In genomic region chr7:4657521-4658127, GRCm38 (mm10) we compare ENCODE assay signal across 8 mouse cellular contexts. TPM values are rescaled to one million over a fixed set of nuclear protein-coding genes. Genes with fewer than 3 reads are reported as not detected.
DNase-seq lines count a peak whose midpoint lies in the region; ATAC-seq and TF ChIP-seq lines count a peak whose summit lies in the region.

No protein-coding gene starts in this region.

- peak; percentile 45 for DNase-seq in cerebellum, adult 9-11 months
- DNase-seq in cerebellum, adult 18-20 months: no peak
- peak; percentile 24 for DNase-seq in 3T3-L1 (ENCODE audit: low read depth, low spot score)
- DNase-seq in embryo, embryonic 10.5 days (ENCODE audit: low spot score): no peak

- TF ChIP-seq POLR2A in small intestine, adult 2 months (IDR thresholded peaks at IDR 0.05; ENCODE audit: low read depth, low read length): no peak

- H3K9ac ChIP-seq in embryonic facial prominence, embryonic 15.5 days: peak overlapping the region; percentile 90
- H3K9ac ChIP-seq in intestine, embryonic 16.5 days (ENCODE audit: low read depth, low read length): peak overlapping the region; percentile 94
- peak overlapping the region; percentile 98 for H3K9ac ChIP-seq in lung, embryonic 15.5 days

- no peaks in the 10 kb centered on the region for H3K27me3 ChIP-seq in embryonic facial prominence, embryonic 15.5 days
- H3K27me3 ChIP-seq in intestine, embryonic 16.5 days (replicated peaks; ENCODE audit: control insufficient read depth, insufficient read depth, low read length): no peaks in the 10 kb centered on the region
- H3K27me3 ChIP-seq in lung, embryonic 15.5 days: no peaks in the 10 kb centered on the region
- no peaks in the 10 kb centered on the region for H3K27me3 ChIP-seq in small intestine, adult 2 months (ENCODE audit: control insufficient read depth, insufficient read depth, low read length)

- ATAC-seq in embryonic facial prominence, embryonic 15.5 days (ENCODE audit: insufficient number of reproducible peaks, low FRiP score, low TSS enrichment, low read depth): no peak
- ATAC-seq in intestine, embryonic 16.5 days: peak; percentile 6
- no peak for ATAC-seq in lung, embryonic 15.5 days (ENCODE audit: borderline replicate concordance, extremely low read depth, low FRiP score, low TSS enrichment)

- 44% methylated on average over 9 of the region's 9 CpGs for WGBS in embryonic facial prominence, embryonic 15.5 days
- 31% methylated on average over 9 of the region's 9 CpGs for WGBS in intestine, embryonic 16.5 days
- WGBS in lung, embryonic 15.5 days: 26% methylated on average over 9 of the region's 9 CpGs
- WGBS in small intestine, adult 2 months: 5% methylated on average over 9 of the region's 9 CpGs

- peaks cover 6% of the 10 kb centered on the region; the same call in 1 of the 2 replicates for H3K36me3 ChIP-seq in embryonic facial prominence, embryonic 15.5 days
- H3K36me3 ChIP-seq in intestine, embryonic 16.5 days (ENCODE audit: control insufficient read depth, insufficient read depth, low read length): no peaks in the 10 kb centered on the region
- no peaks in the 10 kb centered on the region for H3K36me3 ChIP-seq in lung, embryonic 15.5 days
- peaks cover 9% of the 10 kb centered on the region for H3K36me3 ChIP-seq in small intestine, adult 2 months (ENCODE audit: control insufficient read depth, insufficient read depth, low read length)

- peak overlapping the region; percentile 94 for H3K27ac ChIP-seq in embryonic facial prominence, embryonic 15.5 days (replicated peaks)
- peak overlapping the region; percentile 95 for H3K27ac ChIP-seq in intestine, embryonic 16.5 days (ENCODE audit: low read length)
- H3K27ac ChIP-seq in lung, embryonic 15.5 days: peak overlapping the region; percentile 93
- peak overlapping the region; percentile 85 for H3K27ac ChIP-seq in small intestine, adult 2 months (ENCODE audit: insufficient read depth, low read depth, low read length)

- H3K4me3 ChIP-seq in embryonic facial prominence, embryonic 15.5 days (replicated peaks): peak overlapping the region; percentile 74
- peak overlapping the region; percentile 81 for H3K4me3 ChIP-seq in intestine, embryonic 16.5 days (ENCODE audit: low read length)
- peak overlapping the region; percentile 96 for H3K4me3 ChIP-seq in lung, embryonic 15.5 days
- peak overlapping the region; percentile 93 for H3K4me3 ChIP-seq in small intestine, adult 2 months (ENCODE audit: low read depth, low read length)

- no peaks in the 10 kb centered on the region for H3K9me3 ChIP-seq in embryonic facial prominence, embryonic 15.5 days (replicated peaks)
- H3K9me3 ChIP-seq in intestine, embryonic 16.5 days (ENCODE audit: control insufficient read depth, low read length): no peaks in the 10 kb centered on the region
- no peaks in the 10 kb centered on the region for H3K9me3 ChIP-seq in lung, embryonic 15.5 days

- peak overlapping the region; percentile 83 for H3K4me2 ChIP-seq in embryonic facial prominence, embryonic 15.5 days (replicated peaks)
- peak overlapping the region; percentile 92 for H3K4me2 ChIP-seq in intestine, embryonic 16.5 days (ENCODE audit: low read depth, low read length)
- peak overlapping the region; percentile 86 for H3K4me2 ChIP-seq in lung, embryonic 15.5 days

- TF ChIP-seq CTCF in small intestine, adult 2 months (IDR thresholded peaks at IDR 0.05; ENCODE audit: extremely low read depth, insufficient read length, insufficient replicate concordance, low read depth, low read length): no peak

- H3K4me1 ChIP-seq in embryonic facial prominence, embryonic 15.5 days: peaks cover 43% of the 10 kb centered on the region
- peaks cover 37% of the 10 kb centered on the region for H3K4me1 ChIP-seq in intestine, embryonic 16.5 days (ENCODE audit: control insufficient read depth, insufficient read depth, low read length)
- H3K4me1 ChIP-seq in lung, embryonic 15.5 days: peaks cover 49% of the 10 kb centered on the region
- H3K4me1 ChIP-seq in small intestine, adult 2 months (ENCODE audit: control insufficient read depth, insufficient read depth, insufficient read length, low read length): peaks cover 27% of the 10 kb centered on the region; the same call in 1 of the 2 replicates

RNA-seq across cellular contexts. Expression of gene Ppp6r1, which starts 1.2 kb away (rescaled TPM):
- polyA plus RNA-seq in embryonic facial prominence, embryonic 15.5 days (2015; fragmentation: Nextera tagmentation; extraction: Ambion mirVana): 9.8 and 10.3 TPM in 2 replicates
- 2.6 and 2.9 TPM in 2 replicates for polyA plus RNA-seq in intestine, embryonic 16.5 days (2015; fragmentation: Nextera tagmentation; extraction: Ambion mirVana)
- 9.0 and 9.2 TPM in 2 replicates for polyA plus RNA-seq in lung, embryonic 15.5 days (2015; fragmentation: Nextera tagmentation; extraction: Ambion mirVana)
- 69.9 and 142 TPM in 2 replicates for polyA plus RNA-seq in small intestine, adult 2 months (2012; rRNA removed)

RNA-seq across cellular contexts. Expression of gene Tmem86b, which starts 26.4 kb away (rescaled TPM):
- polyA plus RNA-seq in embryonic facial prominence, embryonic 15.5 days (2015; fragmentation: Nextera tagmentation; extraction: Ambion mirVana): 1.0 and 1.3 TPM in 2 replicates
- 16.3 and 23.2 TPM in 2 replicates for polyA plus RNA-seq in intestine, embryonic 16.5 days (2015; fragmentation: Nextera tagmentation; extraction: Ambion mirVana)
- 0.76 and 1.00 TPM in 2 replicates for polyA plus RNA-seq in lung, embryonic 15.5 days (2015; fragmentation: Nextera tagmentation; extraction: Ambion mirVana)
- 65.5 and 261 TPM in 2 replicates for polyA plus RNA-seq in small intestine, adult 2 months (2012; rRNA removed)

RNA-seq across cellular contexts. Expression of gene Hspbp1, which starts 27.2 kb away (rescaled TPM):
- polyA plus RNA-seq in embryonic facial prominence, embryonic 15.5 days (2015; fragmentation: Nextera tagmentation; extraction: Ambion mirVana): 80.6 and 87.7 TPM in 2 replicates
- polyA plus RNA-seq in intestine, embryonic 16.5 days (2015; fragmentation: Nextera tagmentation; extraction: Ambion mirVana): 84.9 and 95.4 TPM in 2 replicates
- 99.4 and 99.6 TPM in 2 replicates for polyA plus RNA-seq in lung, embryonic 15.5 days (2015; fragmentation: Nextera tagmentation; extraction: Ambion mirVana)
- polyA plus RNA-seq in small intestine, adult 2 months (2012; rRNA removed): 23.4 and 29.0 TPM in 2 replicates

RNA-seq across cellular contexts. Expression of gene Brsk1, which starts 32.8 kb away (rescaled TPM):
- polyA plus RNA-seq in embryonic facial prominence, embryonic 15.5 days (2015; fragmentation: Nextera tagmentation; extraction: Ambion mirVana): 1.5 and 2.1 TPM in 2 replicates
- polyA plus RNA-seq in intestine, embryonic 16.5 days (2015; fragmentation: Nextera tagmentation; extraction: Ambion mirVana): 0.86 and 1.4 TPM in 2 replicates
- 0.87 and 1.1 TPM in 2 replicates for polyA plus RNA-seq in lung, embryonic 15.5 days (2015; fragmentation: Nextera tagmentation; extraction: Ambion mirVana)
- 1.6 and 1.9 TPM in 2 replicates for polyA plus RNA-seq in small intestine, adult 2 months (2012; rRNA removed)

RNA-seq across cellular contexts. Expression of gene Ptprh, which starts 53.8 kb away (rescaled TPM):
- polyA plus RNA-seq in embryonic facial prominence, embryonic 15.5 days (2015; fragmentation: Nextera tagmentation; extraction: Ambion mirVana): not detected in 2 replicates
- 3.0 and 4.7 TPM in 2 replicates for polyA plus RNA-seq in intestine, embryonic 16.5 days (2015; fragmentation: Nextera tagmentation; extraction: Ambion mirVana)
- polyA plus RNA-seq in lung, embryonic 15.5 days (2015; fragmentation: Nextera tagmentation; extraction: Ambion mirVana): not detected in 2 replicates
- polyA plus RNA-seq in small intestine, adult 2 months (2012; rRNA removed): 52.0 and 151 TPM in 2 replicates

Comparison
In these comparisons a context has a peak if more than half of its experiments do, and no peak if none do; other contexts are left out.
1. DNase-seq: peak in cerebellum, adult 9-11 months (single experiment) and 3T3-L1 (single experiment); none in cerebellum, adult 18-20 months (0 of 2) and embryo, embryonic 10.5 days (single experiment).
2. Peak in every context shown above with its lines, with median percentiles within 50 percentile points of each other: H3K27ac ChIP-seq, H3K4me2 ChIP-seq, H3K4me3 ChIP-seq and H3K9ac ChIP-seq.